Mouse (Mus musculus) CH12.LX (cell line): ENCODE results near the gene Gm10770. TPM values are rescaled to one million over a fixed set of nuclear protein-coding genes. Genes with fewer than 3 reads are reported as not detected.
"Not testable (repeated sequence)": the region's sequence is repeated elsewhere in the genome, so short reads cannot be mapped to it uniquely, and the experiment has no call there.

Source experiments
- DNase-seq: peaks from one replicate; pipeline ENCODE4 v3.0.0-alpha.2; 2013; ENCODE audit errors: extremely low read depth
- H3K27ac ChIP-seq: 2 replicates; pipeline ENCODE4 v1.5.1; 2012; ENCODE audit warnings: low read depth, mild to moderate bottlenecking, control low read depth, moderate library complexity; ENCODE audit not compliant: insufficient read depth
- H3K27me3 ChIP-seq: replicated peaks from 2 replicates; pipeline ENCODE3; 2012; ENCODE audit warnings: inconsistent platforms
- H3K36me3 ChIP-seq, 2 experiments: replicated peaks in 1 of 2; 2 replicates each; pipeline versions ENCODE3 to v1.6.1; 2012; ENCODE audit warnings: inconsistent platforms in 1 of 2, low read length in 1 of 2, mild to moderate bottlenecking in 1 of 2, mixed read lengths in 1 of 2, moderate library complexity in 1 of 2; ENCODE audit not compliant: control insufficient read depth in 1 of 2, insufficient read depth in 1 of 2
- H3K4me1 ChIP-seq, 2 experiments: 2 replicates each; pipeline ENCODE4 v1.6.1; 2012; ENCODE audit warnings: inconsistent platforms in 1 of 2, moderate library complexity in 1 of 2; ENCODE audit not compliant: insufficient read depth in 2 of 2, control insufficient read depth in 1 of 2
- H3K4me2 ChIP-seq: 2 replicates; pipeline ENCODE4 v1.6.1; 2012; ENCODE audit warnings: low read depth, mild to moderate bottlenecking, control low read depth; ENCODE audit not compliant: poor library complexity, insufficient read depth, severe bottlenecking
- H3K4me3 ChIP-seq, 3 experiments: fragments of 150-350 bp in 1 of 3; sonication (generic) in 1 of 3; replicated peaks in 1 of 3; 2 replicates each; pipeline versions ENCODE3 to v1.5.1; 2011 to 2012; ENCODE audit warnings: low read depth in 2 of 3, low read length in 2 of 3, mild to moderate bottlenecking in 2 of 3, moderate library complexity in 2 of 3, control low read depth in 1 of 3, improper control_type of control experiment in 1 of 3, inconsistent platforms in 1 of 3, mixed read lengths in 1 of 3; ENCODE audit not compliant: poor library complexity in 1 of 3
- H3K79me2 ChIP-seq: replicated peaks from 2 replicates; pipeline ENCODE4 v1.6.1; 2012; ENCODE audit warnings: mild to moderate bottlenecking, moderate library complexity; ENCODE audit not compliant: control insufficient read depth, poor library complexity, insufficient read depth, severe bottlenecking; ENCODE audit errors: extremely low read depth
- H3K9ac ChIP-seq: 2 replicates; pipeline ENCODE4 v1.6.1; 2012; ENCODE audit warnings: low read depth, mild to moderate bottlenecking, control low read depth, moderate library complexity; ENCODE audit not compliant: insufficient read depth
- H3K9me3 ChIP-seq: replicated peaks from 2 replicates; pipeline ENCODE3; 2012; ENCODE audit warnings: low read length, inconsistent platforms, mixed read lengths
- CHD2 ChIP-seq: IDR thresholded peaks from 2 replicates; pipeline ENCODE4 v1.6.1; 2011; ENCODE audit warnings: low read length, improper control_type of control experiment
- CTCF ChIP-seq, 2 experiments: IDR thresholded peaks in 1 of 2; conservative IDR thresholded peaks in 1 of 2; 2 replicates each; pipeline ENCODE4 v1.5.1; 2011 to 2012; ENCODE audit warnings: low read depth in 2 of 2, low read length in 2 of 2, improper control_type of control experiment in 1 of 2, inconsistent platforms in 1 of 2, mild to moderate bottlenecking in 1 of 2, moderate library complexity in 1 of 2
- ELF1 ChIP-seq: IDR thresholded peaks from 2 replicates; pipeline ENCODE4 v1.6.1; 2014; ENCODE audit warnings: low read depth, mild to moderate bottlenecking, inconsistent platforms, low read length, improper control_type of control experiment
- HCFC1 ChIP-seq: IDR thresholded peaks from 2 replicates; pipeline ENCODE4 v1.6.1; 2012; ENCODE audit warnings: low read depth, mild to moderate bottlenecking, inconsistent platforms, low read length, improper control_type of control experiment
- KAT2A ChIP-seq: IDR thresholded peaks from 2 replicates; pipeline ENCODE4 v1.6.1; 2012; ENCODE audit warnings: low read length, improper control_type of control experiment, inconsistent platforms; ENCODE audit not compliant: insufficient replicate concordance
- MAX ChIP-seq: IDR thresholded peaks from 2 replicates; pipeline ENCODE4 v1.6.1; 2011; ENCODE audit warnings: low read length, improper control_type of control experiment
- MXI1 ChIP-seq: IDR thresholded peaks from 2 replicates; pipeline ENCODE4 v1.6.1; 2011; ENCODE audit warnings: mild to moderate bottlenecking, low read depth, low read length, improper control_type of control experiment
- MYC ChIP-seq: IDR thresholded peaks from 2 replicates; pipeline ENCODE4 v1.6.1; 2011; ENCODE audit warnings: low read depth, mild to moderate bottlenecking, improper control_type of control experiment, low read length
- NELFE ChIP-seq: IDR thresholded peaks from 2 replicates; pipeline ENCODE4 v1.6.1; 2011; ENCODE audit warnings: low read depth, low read length, improper control_type of control experiment
- POLR2A ChIP-seq: IDR thresholded peaks from 2 replicates; pipeline ENCODE4 v1.6.1; 2011; ENCODE audit warnings: low read depth, mild to moderate bottlenecking, improper control_type of control experiment, low read length
- RAD21 ChIP-seq: IDR thresholded peaks from 2 replicates; pipeline ENCODE4 v1.6.1; 2011; ENCODE audit warnings: low read depth, mild to moderate bottlenecking, low read length, improper control_type of control experiment, moderate library complexity
- SIN3A ChIP-seq: IDR thresholded peaks from 2 replicates; pipeline ENCODE4 v1.6.1; 2012; ENCODE audit warnings: low read length, improper control_type of control experiment, inconsistent platforms
- SMC3 ChIP-seq: IDR thresholded peaks from 2 replicates; pipeline ENCODE4 v1.6.1; 2011; ENCODE audit warnings: low read depth, low read length, improper control_type of control experiment
- TBP ChIP-seq: conservative IDR thresholded peaks from 2 replicates; pipeline ENCODE4 v1.6.1; 2011; ENCODE audit warnings: low read depth, low read length, improper control_type of control experiment
- ZMIZ1 ChIP-seq: IDR thresholded peaks from 2 replicates; pipeline ENCODE4 v1.6.1; 2012; ENCODE audit warnings: low read depth, mild to moderate bottlenecking, inconsistent platforms, low read length, improper control_type of control experiment
- ZNF384 ChIP-seq: IDR thresholded peaks from 2 replicates; pipeline ENCODE4 v1.6.1; 2012; ENCODE audit warnings: low read depth, low read length, improper control_type of control experiment, inconsistent platforms
- dilution Hi-C: fragments of 300-500 bp; cut with MboI; formaldehyde crosslinking; loops from 2 replicates; pipeline ENCODE4 v1.14.3; 2020; ENCODE audit warnings: low sequenced_read_pairs; ENCODE audit not compliant: extremely low pct_unique_long_range_greater_than_20kb, extremely low pct_ligation_motif_present
- in situ Hi-C: fragments of 300-500 bp; cut with MboI; formaldehyde crosslinking; loops from 3 replicates; pipeline ENCODE4 v1.14.3; 2019; ENCODE audit warnings: low sequenced_read_pairs, low pct_ligation_motif_present, low pct_unique_long_range_greater_than_20kb, mixed read lengths
- polyA plus RNA-seq: library from polyadenylated mRNA; unstranded; fragments of >175 nt; gene quantifications from 2 replicates; pipeline ENCODE4 v1.2.1, GENCODE M21; 2012; ENCODE audit warnings: low read depth; ENCODE audit not compliant: insufficient read length
- total RNA-seq, 2 experiments: library from RNA; depleted of rRNA; stranded (reverse); fragments of 300-350 nt in 1 of 2; fragments of >200 nt in 1 of 2; gene quantifications; 2 replicates each; pipeline ENCODE4 v1.2.3; 2012 to 2014

The Gm10770 gene
- total and polyA plus RNA-seq, 3 experiments: not detected

GRCm38 (mm10) chr2:150181570-150181999, 2.1 kb upstream of the Gm10770 start, which contains the start of gene Gm14139:
Gene Gm14139 (plus strand): TSS chr2:150181755.
- Histone ChIP-seq H3K9ac (peak within 1 kb of the TSS; percentile 68), H3K27ac (peak within 1 kb of the TSS; percentile 19), H3K79me2 (peaks cover 14% of the 10 kb centered on the region)
- dilution Hi-C loops, H3K4me1 ChIP-seq, H3K9me3 ChIP-seq: not testable (repeated sequence)
- DNase-seq: peak; percentile 86
- TF ChIP-seq MXI1 (peak; percentile 63), HCFC1 (peak; percentile 72), CHD2 (peak; percentile 63), ELF1 (peak; percentile 78), POLR2A (peak; percentile 66; the same call in 1 of the 2 replicates), TBP (peak; percentile 74), MAX (peak; percentile 56; the same call in 1 of the 2 replicates), MYC (peak; percentile 74), ZMIZ1 (0 out of 2 replicates have a peak, but pooled peaks have one; percentile 40), KAT2A (0 out of 2 replicates have a peak, but pooled peaks have one; percentile 40), SIN3A (peak; percentile 68)
- TF ChIP-seq, all 38 proteins: peak for 11; not testable (repeated sequence) for 27
- H3K27me3 ChIP-seq, H3K36me3 ChIP-seq, in situ Hi-C loops: not testable (repeated sequence)
- H3K4me3 ChIP-seq: peak within 1 kb of the TSS; percentile 36 to 72 (median 69)
- peak within 1 kb of the TSS; percentile 82 for H3K4me2 ChIP-seq

- TF ChIP-seq ZNF384 (peak; percentile 61), CTCF (conservative IDR thresholded peaks at IDR 0.05 in 1 of 2, IDR thresholded peaks at IDR 0.05 in 1 of 2; ENCODE audit: low read depth in 2 of 2, low read length in 2 of 2) (peak; percentile 12 to 51; a peak in 2 of 4 replicates), RAD21 (peak; percentile 12)
- TF ChIP-seq, all 38 proteins: peak for 3; not testable (repeated sequence) for 35
- H3K4me1 ChIP-seq, in situ Hi-C loops, H3K9me3 ChIP-seq, dilution Hi-C loops, H3K36me3 ChIP-seq, H3K27me3 ChIP-seq: not testable (repeated sequence)
- H3K27ac ChIP-seq: peak overlapping the region; percentile 19
- H3K4me3 ChIP-seq: peak overlapping the region; percentile 25 to 48 (median 33)
- peak overlapping the region; percentile 70 for H3K4me2 ChIP-seq
- peak; percentile 42 for DNase-seq
- peak overlapping the region; percentile 68 for H3K9ac ChIP-seq
- peaks cover 12% of the 10 kb centered on the region for H3K79me2 ChIP-seq
Observed at GRCm38 (mm10) chr2:150181046-150181445, 1.6 kb upstream of the Gm10770 start.

DNA sequence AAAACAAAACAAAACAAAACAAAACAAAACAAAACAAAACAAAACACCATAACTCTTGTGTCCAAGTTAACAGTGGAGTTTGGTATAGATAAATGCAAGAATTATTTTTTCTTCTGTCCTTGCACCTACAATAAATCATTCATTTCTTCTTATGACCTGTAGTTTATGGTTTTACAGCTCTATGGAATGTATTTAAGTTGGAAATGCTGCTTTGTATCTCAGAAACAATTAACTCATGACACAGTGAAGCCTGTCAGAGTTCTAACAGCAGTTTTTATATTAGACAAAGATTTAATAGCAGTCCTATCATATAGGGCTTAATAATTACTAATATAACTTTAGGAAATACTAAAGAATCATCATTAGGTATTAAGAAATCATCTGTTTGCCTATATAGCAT, 5.6 kb downstream of the Gm10770 start:
- no peaks in the 10 kb centered on the region for H3K36me3 ChIP-seq
- TF ChIP-seq KAT2A: no peak
- TF ChIP-seq POLR2A: no peak
- TF ChIP-seq SMC3: no peak
- TF ChIP-seq NELFE: no peak
- in situ Hi-C loops: no loop called here
- no peak overlapping the region for H3K9ac ChIP-seq
- no peak overlapping the region for H3K4me2 ChIP-seq
- H3K79me2 ChIP-seq: no peaks in the 10 kb centered on the region
- dilution Hi-C loops: no loop called here
- H3K4me3 ChIP-seq: no peak overlapping the region
- no peak overlapping the region for H3K27ac ChIP-seq
- DNase-seq: no peak
- H3K9me3 ChIP-seq: peaks cover 2% of the 10 kb centered on the region
- H3K27me3 ChIP-seq: no peaks in the 10 kb centered on the region
- no peaks in the 10 kb centered on the region for H3K4me1 ChIP-seq
